Mouse (Mus musculus): ENCODE measurements around the gene Rufy1. TPM values are rescaled to one million over a fixed set of nuclear protein-coding genes. Genes with fewer than 3 reads are reported as not detected.
A peak's percentile ranks its signal among the peaks of the same experiment; 100 is the strongest.
"Not testable (repeated sequence)": the region's sequence is repeated elsewhere in the genome, so short reads cannot be mapped to it uniquely, and the experiment has no call there.

Gene Rufy1
- total RNA-seq, 2 experiments from 2014 or later, result 38.1 to 42.5 TPM

DNA sequence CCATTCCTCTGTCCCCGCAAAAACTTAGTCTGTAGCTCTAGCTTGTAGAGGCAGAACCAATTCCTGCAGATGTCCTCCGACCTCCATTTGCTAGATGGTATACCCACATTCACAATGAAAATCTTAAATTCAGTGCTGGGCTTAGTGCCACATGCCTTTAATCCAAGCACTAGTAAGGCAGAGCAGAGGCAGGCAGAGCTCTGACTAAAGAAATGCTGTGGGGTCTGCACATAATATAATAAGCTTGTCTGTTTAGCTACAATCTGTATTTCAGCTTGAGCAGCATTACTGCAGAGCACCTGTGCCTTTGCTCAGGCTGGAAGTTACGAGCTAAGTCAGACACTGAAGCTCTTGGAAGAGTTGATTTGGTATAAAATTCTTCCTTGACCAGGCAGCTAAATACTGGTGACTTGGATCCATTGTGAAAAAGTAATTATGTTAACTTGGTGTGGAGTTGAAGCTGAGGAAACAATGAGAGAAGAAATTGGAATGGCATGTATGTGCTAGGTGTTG, 43.7 kb downstream of the Rufy1 start:
- no peak for ATAC-seq (replicated peaks; ENCODE audit: poor library complexity)

DNA sequence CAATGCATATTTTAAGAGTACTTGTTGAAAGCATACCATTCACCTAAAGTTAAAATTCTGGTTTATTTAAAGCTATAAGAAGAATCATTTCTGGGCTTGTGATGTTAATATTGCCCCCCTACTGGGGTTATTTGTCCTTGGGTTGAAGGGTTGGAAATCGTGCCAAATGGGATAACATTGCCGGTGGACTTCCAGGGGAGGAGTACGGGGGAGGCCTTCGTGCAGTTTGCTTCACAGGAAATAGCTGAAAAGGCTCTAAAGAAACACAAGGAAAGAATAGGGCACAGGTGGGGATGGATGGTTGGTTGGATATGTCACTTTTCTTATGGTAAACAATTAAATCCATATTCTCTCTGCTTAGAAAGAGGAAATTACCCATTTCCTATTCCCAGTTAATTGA, 49.6 kb downstream of the Rufy1 start:
- no peak for ATAC-seq (replicated peaks; ENCODE audit: poor library complexity)

DNA sequence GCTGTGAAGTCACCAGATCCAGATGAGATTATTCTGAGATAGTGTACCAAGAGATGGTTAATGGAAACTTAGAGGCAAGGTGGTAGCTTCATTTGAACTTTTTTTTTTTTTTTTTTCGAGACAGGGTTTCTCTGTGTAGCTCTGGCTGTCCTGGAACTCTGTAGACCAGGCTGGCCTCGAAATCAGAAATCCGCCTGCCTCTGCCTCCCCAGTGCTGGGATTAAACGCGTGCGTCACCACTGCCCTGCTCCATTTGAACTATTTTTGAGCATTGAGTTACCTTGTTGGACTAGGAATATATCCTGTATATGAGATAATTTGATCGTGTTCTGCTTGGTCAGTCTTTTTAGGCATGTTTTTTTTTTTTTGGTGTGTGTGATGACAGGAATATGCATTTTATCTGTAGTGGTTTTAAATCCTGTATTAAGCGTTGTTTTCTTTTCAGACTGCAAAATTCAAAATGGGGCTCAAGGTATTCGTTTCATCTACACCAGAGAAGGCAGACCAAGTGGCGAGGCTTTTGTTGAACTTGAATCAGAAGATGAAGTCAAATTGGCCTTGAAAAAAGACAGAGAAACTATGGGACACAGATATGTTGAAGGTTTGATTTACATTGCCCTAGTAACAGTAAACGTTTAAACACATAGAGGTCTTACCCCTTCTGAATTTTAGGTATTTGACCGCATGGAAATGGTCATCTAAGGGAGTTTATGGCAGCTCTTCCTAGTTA, 51.7 kb downstream of the Rufy1 start:
- no peak for ATAC-seq (replicated peaks; ENCODE audit: poor library complexity)

DNA sequence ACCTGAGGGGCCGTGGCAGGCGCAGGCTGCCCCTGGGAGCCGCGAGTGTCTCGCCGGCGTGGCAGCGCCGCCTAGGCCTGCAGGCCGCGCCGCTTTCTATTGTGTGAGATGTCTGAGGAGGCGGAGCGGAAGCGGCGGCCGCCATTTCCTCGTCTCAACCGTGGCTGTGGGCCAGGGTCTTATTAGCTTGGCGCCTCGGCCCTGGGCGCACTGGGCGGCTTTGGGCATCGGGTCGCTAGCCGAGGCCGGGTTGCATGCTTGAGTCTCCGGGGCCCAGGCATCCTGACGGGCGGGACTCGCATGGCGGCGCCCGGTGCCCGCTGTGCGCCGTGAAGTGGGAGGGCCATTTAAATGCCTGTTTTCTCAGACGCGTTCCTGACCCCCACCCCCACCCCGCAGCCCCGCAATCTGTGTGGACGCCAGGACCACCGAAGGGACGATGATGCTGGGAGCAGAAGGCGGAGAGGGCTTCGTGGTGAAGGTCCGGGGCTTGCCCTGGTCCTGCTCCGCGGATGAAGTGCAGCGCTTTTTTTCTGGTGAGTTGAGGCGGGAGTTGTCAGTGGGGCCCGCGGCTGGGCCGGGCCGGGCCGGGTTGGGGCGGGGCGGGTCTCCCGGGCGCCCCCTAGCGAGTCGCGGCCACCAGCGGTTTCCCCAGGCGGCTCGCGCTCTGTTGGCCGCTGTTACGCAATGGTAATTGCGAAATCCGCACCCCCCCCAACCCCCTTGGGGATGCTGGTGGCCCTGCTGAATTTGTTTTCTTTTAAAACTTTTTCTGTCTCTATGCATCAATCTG, 52.8 kb downstream of the Rufy1 start:
- peak; percentile 41 for ATAC-seq (replicated peaks; ENCODE audit: poor library complexity)

DNA sequence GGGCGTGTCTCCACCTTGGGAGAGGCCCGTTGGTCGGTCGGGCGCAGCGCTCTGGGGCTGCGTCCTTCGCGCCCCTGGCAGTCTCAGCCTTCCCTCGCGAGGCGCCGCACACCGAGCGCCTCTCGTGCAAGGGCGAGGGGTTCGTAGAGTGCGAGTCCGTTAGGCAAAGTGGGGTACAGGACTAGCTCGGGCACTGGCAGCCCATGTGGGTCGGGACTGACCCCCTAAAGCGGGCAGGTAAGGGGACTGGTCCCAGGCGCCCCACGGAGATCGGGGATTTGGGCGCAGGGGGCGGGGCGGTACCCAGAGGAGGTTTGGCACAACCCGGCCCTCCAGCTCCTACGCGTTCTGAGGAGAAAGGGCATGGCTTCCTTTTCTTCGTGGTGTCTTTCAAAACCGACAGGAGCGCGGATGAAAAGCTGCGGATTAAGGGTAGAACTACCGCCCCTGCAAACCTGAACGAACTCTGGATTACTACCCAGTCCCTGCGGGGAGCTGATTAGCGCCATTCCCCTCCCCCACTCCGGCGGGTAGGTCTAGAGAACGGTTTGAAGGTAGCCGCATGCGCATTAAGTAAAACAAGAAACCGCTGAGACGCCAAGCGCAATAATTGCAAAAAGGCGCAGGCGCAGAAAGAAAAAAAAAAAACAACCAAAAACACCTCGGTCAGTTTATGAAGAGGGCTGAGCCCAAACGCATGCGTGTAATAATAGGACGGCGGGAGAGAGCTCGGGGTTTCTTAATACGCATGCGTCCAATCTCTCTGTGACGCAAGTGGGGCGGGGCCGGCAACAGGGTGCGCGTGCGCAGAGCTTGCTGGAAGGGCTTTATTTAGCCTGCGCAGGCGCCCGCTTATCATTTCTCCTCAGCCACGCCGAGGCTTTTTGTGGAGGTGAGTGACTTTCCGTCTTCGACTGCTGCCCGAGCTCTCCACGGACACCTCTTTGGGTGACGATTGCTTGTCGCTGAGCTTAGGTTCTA, 53.7 kb downstream of the Rufy1 start, which contains the start of gene Hnrnph1:
Hnrnph1 (plus strand) TSS at position 80 of the 981 bp plus-strand sequence.
- ATAC-seq (replicated peaks; ENCODE audit: poor library complexity), result peak; percentile 73

DNA sequence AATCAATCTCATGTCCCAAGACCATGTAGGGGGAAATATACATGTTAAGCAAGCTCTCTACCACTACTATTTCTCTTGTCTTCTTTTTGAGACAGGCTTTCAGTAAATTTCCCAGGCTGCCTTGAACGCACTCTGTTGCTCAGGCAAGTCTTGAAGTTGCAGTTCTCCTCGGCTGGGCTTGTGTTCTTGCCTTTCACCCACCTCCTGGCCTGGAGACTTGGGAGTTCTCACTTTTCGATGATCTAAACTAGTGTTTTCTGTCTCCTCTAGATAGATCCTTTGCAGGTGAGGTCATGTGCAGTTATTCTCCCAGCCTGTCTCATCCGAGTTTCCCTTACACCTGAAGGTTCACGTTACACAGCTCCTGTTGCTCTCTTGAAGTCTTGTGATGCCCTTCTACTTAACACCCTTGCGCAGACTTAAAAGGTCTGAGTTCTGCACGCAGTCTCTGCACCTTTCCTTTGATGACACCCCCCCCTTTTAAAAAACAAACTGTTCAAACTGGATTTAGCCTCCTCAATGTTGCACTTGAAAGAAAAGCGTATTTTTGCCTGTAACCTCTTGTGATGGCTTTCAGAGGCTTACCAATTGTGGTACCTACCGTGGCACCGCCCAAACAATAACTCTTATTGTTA, 54.7 kb downstream of the Rufy1 start:
- no peak for ATAC-seq (replicated peaks; ENCODE audit: poor library complexity)

DNA sequence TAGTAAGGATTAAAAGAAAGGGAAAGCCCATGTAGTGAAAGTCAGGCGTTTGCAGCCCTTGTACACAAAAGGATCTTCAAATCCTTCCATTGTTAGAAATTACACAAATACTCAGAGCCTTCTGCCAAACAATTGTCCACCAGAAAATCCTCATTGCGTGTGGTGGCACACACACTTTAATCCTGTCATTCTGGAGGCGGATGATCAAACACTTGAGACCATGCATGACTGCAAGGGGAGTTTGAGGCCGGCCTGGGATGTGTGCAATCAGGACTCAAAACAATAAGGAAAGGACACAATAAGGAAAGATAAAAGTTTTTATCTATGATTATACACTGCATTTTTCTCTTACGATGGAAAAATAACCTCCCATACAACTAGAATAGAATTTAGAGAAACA, 55.5 kb downstream of the Rufy1 start:
- no peak for ATAC-seq (replicated peaks; ENCODE audit: poor library complexity)

DNA sequence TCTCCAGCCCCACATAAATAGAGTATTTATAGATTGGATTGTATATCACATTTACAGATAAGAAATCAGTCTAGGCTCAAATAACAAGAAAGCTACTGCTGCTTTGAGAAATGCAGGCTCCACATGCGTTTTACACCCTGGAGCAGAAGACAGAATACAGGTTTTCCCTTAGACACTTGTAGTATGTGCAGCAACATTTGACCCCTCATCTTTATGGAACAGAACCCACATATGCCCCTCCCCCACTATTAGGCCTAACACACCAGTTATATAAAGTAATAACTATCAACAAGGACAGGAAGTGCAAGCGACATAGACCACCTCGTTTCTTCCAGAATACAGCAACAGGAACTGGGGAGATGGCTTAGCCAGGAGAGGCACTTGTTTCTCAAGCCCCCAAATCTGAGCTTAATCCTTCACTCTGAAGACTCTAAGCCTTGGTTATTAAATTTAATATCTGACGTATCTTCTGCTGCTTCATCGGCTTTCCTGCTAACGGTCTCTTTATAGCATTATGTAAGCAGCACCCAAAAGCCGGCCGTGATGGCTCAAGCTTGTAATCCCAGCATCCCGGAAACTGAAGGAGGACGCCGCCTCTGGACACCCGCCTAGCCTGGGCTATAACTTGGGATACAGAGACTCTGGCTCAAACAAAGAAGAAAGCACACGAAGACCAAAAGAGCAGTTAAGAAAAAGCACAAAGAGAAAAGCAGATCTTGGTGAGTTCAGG, 56.5 kb downstream of the Rufy1 start:
- no peak for ATAC-seq (replicated peaks; ENCODE audit: poor library complexity)

DNA sequence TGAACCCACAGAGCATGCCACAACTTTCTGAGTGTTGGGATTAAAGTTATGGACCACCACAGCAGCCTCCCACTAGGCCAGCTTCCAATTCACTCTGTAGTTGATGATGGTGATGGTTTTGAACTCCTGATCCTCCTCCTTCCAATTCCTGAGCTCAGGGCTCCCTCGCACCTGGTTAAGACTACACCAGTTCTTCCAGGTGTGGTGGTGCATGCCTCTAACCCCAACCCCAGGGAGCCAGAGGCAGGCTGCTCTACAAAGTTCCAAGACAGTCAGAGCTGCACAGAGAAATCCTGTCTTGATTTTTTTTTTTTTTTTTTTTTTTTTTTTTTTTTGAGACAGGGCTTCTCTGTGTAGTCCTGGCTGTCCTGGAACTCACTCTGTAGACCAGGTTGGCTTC, 57.3 kb downstream of the Rufy1 start:
- no peak for ATAC-seq (replicated peaks; ENCODE audit: poor library complexity)

DNA sequence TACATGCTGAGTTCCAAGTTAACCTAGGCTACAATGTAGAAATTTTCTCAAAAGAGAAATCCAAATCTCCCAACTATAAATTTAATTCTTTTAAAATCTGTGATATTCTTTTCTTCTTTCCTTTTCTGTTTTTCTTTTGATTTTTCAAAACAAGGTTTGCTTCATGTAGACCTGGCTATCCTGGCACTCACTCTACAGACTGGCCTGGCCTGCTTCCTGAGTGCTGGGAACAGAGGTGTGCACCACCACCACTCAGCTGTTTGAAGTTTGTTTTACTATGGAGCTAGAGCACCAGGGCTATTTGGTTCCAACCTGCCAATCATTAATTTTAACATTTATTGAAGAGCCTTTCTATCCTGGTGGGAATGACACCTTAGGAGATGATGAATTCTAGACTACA, 57.8 kb downstream of the Rufy1 start:
- no peak for ATAC-seq (replicated peaks; ENCODE audit: poor library complexity)

DNA sequence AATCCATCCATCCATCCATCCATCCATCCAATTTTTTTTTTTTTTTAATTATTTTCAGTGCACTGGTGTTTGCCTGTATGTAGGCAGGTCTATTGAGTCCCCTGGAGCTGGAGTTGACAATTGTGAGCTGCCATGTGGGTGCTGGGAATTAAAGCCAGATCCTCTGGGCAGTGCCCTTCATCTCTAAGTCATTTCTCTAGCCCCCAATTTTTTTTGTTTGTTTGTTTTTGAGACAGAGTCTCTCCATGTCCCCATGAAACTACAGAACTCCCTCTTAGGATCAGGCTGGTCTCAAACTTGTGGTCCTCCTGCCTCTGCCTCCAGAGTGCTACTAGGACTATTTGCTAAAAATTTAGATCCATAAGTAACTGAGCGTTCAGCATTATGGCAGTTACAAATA, 59.0 kb downstream of the Rufy1 start:
- ATAC-seq (replicated peaks; ENCODE audit: poor library complexity), result no peak

DNA sequence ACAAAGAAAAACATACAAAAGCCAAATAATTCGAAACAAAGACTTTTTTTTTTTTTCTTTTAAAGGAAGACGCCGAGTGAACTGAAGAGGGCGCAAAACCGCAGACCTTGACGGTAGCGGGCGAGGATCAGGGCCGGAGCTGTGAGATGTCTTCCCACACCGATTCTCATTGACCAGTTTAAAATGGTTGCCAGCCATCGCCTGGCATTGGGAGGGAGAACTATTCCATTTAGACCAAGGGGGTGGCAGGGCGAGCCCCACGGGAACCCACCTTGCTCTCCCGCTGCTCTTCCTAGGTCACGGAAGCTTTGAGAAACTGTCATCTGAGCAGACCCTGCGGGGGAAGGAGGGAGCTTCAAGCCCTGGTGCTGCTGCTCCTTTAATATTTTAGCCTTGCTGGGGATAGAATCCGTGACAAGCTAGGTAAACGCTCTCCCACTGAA, 59.5 kb downstream of the Rufy1 start:
- ATAC-seq (replicated peaks; ENCODE audit: poor library complexity), result peak; percentile 78

DNA sequence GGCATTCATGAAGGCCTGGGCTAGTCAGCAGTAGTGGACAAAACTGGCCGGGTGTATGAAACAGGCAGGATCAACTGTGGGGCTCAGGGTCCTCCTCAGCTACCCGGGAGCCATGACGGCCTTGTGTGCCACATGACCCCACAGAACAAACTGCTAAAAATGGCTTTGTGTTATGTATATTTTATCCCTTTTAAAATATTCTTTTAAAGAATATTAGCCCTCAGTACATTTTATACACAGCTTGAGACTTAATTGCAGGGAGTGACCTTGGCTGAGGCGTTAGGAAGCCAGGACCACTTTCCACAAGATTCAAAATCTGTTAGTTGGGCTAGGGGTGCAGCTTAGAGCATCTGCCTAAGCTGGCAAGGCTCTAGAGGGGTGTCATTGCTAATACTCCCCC, 60.0 kb downstream of the Rufy1 start:
- no peak for ATAC-seq (replicated peaks; ENCODE audit: poor library complexity)

DNA sequence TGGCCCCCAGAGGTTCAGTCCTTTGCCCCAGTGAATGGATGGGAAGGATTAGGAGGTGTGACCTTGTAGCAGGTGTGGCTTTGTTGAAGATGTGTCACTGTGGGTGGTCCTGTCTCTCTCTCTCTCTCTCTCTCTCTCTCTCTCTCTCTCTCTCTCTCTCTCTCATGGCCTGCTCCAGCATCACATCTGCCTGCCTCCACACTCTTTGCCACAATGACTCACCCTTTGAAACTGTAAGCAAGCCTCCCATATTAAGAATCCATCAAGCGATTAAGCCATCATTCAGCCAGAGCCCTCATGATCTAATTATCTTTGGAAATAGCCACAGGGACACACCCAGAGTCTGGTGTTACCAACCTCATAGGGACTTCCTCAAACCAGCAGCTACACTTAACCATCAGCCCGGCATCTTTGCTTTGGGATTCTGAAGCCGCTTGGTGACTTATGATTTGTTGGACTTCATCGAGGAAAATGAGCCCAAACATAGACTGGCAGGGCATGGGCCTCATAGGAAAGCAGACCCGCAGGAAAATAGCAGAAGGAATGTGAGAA, 61.5 kb downstream of the Rufy1 start:
- ATAC-seq (replicated peaks; ENCODE audit: poor library complexity), result peak; percentile 74

DNA sequence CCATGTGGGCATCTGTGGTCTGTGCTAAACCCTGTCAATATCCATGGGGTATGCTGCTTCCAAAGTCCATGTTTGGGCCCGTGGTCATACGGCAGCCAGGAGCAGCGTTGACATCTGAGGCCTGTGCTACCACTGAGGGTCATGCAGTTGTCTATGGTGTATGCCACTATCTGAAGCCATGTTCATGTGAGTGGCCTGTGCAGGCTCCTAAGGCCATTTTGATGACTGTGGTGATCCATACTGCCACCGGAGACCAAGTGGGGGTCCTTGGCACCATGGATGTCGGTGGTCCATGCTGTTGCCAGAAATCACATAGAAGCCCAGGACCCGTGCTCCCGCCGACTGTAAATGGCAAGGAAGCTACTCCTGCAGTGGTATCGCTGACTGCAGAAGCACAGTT, 63.4 kb downstream of the Rufy1 start:
- ATAC-seq (replicated peaks; ENCODE audit: poor library complexity), result no peak

DNA sequence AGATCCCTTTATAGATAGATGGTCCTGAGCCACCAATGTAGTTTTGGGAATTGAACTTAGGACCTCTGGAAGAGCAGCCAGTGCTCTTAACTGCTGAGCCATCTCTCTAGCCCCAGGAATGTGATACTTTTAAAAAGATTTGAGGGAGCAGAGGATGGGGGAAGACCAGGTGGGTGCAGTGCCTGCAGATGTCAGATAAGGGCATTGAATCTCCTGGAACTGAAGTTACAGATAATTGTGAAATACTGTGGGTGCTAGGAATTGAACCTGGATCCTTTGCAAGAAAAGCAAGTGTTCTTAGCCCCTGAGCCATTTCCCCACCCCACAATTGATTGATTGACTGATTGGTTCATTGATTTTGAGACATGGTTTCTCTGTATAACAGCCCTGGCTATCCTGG, 65.6 kb downstream of the Rufy1 start:
- ATAC-seq (replicated peaks; ENCODE audit: poor library complexity), result no peak

DNA sequence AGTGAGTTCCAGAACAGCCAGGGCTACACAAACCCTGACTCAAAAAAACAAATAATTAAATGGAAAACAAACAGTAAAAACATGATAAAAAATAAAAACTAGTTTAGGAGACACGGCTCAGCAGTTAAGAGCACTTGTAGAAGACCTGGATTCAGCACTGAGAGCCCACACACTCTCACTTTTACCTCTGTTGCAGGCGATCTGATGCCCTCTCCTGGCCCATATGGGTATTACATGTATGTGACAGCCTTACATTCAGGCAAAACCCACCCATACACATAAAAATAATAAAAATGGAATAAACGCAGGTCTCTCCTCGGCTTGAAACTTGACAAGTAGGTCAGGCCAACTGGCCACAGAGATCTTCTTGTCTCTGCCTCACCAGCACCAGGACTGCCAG, 66.4 kb downstream of the Rufy1 start:
- peak; percentile 87 for ATAC-seq (replicated peaks; ENCODE audit: poor library complexity)

DNA sequence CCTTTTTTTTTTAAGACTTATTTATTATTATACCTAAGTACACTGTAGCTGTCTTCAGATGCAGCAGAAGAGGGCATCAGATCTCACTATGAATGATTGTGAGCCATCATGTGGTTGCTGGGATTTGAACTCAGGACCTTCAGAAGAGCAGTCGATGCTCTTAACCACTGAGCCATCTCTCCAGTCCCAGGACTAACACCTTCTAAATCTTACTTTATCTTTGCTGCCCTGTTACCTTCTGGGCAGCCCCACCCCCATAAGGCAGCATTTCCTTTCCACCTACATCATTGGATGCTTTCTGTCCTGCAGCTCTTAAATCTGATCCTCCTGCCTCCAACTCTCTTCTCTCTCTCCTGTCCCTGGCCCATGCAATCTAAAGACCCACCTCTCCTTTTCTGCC, 69.6 kb downstream of the Rufy1 start:
- ATAC-seq (replicated peaks; ENCODE audit: poor library complexity), result not testable (repeated sequence)
